Mouse (Mus musculus) MEL (cell line): ENCODE results near the gene Ten1.

ENCODE experiments used
- POLR2A ChIP-seq, 2 experiments: IDR thresholded peaks; 2 replicates each; pipeline ENCODE4 v1.6.1; 2011 to 2012; ENCODE audit warnings: low read length in 2 of 2, mild to moderate bottlenecking in 2 of 2, control low read depth in 1 of 2, improper control_type of control experiment in 1 of 2, low read depth in 1 of 2, moderate library complexity in 1 of 2; ENCODE audit not compliant: control insufficient read depth in 1 of 2, insufficient read depth in 1 of 2, poor library complexity in 1 of 2
- USF1 ChIP-seq: IDR thresholded peaks from 2 replicates; pipeline ENCODE4 v1.6.1; 2014; ENCODE audit warnings: low read depth, mild to moderate bottlenecking, inconsistent platforms, low read length, improper control_type of control experiment, moderate library complexity

- TF ChIP-seq USF1 (no peak), POLR2A (IDR thresholded peaks at IDR 0.05; ENCODE audit: control insufficient read depth in 1 of 2, insufficient read depth in 1 of 2, low read depth in 1 of 2, low read length in 2 of 2, poor library complexity in 1 of 2) (no peak)
Measured at GRCm38 (mm10) chr11:116219885-116220284, 21.2 kb downstream of the Ten1 start.
